Mouse (Mus musculus) cerebellum, adult 2 months (tissue): Measurements from ENCODE around the gene Tax1bp3.

Source experiments
- CTCF ChIP-seq: fragments of 200-500 bp; IDR thresholded peaks from 2 replicates; pipeline ENCODE4 v1.5.1; 2011; ENCODE audit warnings: low read depth, mild to moderate bottlenecking, control low read depth, low read length, moderate library complexity, borderline replicate concordance; ENCODE audit not compliant: insufficient read depth
- POLR2A ChIP-seq: fragments of 200-500 bp; IDR thresholded peaks from 2 replicates; pipeline ENCODE4 v1.6.1; 2011; ENCODE audit warnings: low read length, control low read depth, borderline replicate concordance; ENCODE audit not compliant: insufficient read depth

GRCm38 (mm10) chr11:73185872-73186615 lies 9.2 kb downstream of the Tax1bp3 start:
- TF ChIP-seq POLR2A (no peak), CTCF (no peak)
